Mouse (Mus musculus): ENCODE data around the gene Stxbp2.

Gene Stxbp2

DNA sequence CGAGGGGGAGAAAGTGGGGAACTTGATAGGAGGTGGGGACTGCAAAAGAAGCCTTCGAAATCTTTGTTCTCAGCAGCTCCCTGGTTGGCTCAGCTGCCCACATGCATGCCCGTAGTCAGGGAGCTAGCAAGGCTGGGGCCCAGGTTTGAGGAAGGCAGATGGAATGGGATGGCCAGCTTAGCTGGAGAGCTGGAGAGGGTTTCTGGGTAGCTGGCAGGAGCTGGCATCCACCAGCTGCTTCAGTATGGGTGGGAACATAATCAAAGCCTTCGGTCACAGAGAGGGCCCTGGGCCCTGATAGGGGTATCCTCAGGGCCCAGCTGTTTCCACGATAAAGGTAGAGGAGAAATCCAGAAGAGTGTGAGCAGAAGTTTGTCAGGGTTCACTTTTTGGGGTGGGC, 51.7 kb downstream of the Stxbp2 start:
- DNase-seq (ENCODE audit: low read depth, low spot score) = no peak

DNA sequence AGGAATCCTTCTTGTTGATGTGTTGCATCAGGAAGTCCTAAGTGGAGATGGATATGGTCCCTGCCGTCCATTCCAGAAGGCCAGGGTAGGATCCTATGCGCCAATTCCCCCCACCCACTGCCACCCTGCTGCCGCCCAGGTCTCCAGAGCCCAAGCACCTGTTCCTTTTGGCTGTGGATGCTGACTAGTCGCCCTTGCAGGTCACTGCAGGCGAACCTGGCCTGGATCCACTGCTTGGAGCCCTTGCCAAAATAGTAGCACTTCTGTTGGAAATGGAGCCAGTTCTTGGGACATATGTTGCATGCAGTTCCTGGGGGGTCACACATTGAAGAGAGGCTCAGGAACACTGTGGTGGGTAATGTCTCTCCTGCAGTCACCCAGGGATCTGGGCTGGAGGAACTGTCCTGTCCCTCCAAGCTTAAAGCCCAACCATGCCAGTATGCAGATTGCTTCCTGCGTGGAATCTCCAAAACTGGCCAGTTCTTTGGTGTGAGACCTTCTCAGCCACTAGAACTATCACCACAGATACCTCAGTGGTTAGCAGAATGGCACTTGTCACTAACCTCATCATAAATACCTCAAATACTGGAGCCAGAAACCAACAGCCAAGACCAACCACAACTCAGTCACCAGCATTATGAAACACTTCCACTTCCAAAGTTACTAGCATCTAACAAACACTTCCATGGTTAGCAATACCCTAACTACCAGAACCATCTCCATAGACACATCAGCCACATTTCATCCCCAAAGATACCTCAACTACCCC, 52.8 kb downstream of the Stxbp2 start:
- no peak for DNase-seq (ENCODE audit: low read depth, low spot score)

DNA sequence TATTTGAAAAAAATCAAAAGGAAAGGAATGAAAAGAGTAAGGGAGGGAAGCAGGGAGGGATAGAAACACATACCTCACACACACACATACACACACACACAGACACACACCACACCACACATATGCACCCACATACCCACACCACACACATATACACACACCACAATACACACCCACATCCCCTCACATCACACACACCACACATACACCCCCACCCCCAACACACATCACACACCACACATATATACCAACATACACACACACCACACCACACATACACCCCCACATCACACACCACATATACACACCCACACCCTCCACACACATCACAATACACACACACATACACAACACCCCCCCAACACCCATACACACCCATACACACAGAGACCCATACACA, 53.8 kb downstream of the Stxbp2 start:
- no peak for DNase-seq (ENCODE audit: low read depth, low spot score)

DNA sequence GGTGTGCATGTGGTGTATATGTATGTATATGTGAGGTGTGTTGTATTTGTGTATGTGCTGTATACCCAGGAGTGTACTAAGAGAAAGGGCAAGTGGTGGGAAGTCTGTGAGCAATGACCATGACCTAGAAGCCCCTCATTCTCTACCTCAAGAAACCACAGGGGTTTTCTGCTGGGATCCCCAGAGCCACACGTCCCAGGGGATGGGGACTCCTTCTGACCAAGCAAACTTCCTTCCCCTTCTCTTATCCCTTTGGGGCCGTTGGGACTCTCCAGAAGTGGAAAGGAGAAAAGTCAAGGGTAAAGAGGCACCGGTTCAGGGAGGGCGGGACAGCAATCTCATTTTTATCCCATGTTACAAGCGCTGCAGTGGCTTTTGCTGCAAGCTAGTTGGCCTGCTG, 54.7 kb downstream of the Stxbp2 start:
- no peak for DNase-seq (ENCODE audit: low read depth, low spot score)

DNA sequence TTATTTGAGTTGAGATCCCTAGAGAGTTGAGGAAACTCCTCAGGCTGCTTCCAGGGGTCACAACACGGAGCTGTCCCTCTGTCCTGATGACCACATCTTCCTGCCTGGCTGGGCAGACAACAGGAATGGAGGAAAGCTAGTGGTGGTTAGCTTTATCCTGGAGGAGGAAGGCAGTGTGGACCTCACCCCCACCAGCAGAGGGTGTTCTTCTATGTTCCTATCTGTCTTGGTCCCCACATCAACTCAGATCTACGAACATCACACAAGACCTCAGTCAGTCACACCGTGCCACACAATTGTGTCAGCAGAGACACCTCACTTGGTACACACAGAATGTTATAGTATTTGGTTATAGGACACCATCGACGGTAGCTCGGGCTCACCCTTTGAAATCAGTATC, 56.8 kb downstream of the Stxbp2 start:
- DNase-seq (ENCODE audit: low read depth, low spot score) = no peak

- no peak for DNase-seq (ENCODE audit: low read depth, low spot score)
Observed at GRCm38 (mm10) chr8:3690774-3691173, 60.0 kb downstream of the Stxbp2 start.
